Mouse (Mus musculus): ENCODE results near the gene Slc27a1. TPM values are rescaled to one million over a fixed set of nuclear protein-coding genes. Genes with fewer than 3 reads are reported as not detected.

The Slc27a1 gene
- total RNA-seq, 2 experiments from 2014 or later, result 76.8 to 92.7 TPM

DNA sequence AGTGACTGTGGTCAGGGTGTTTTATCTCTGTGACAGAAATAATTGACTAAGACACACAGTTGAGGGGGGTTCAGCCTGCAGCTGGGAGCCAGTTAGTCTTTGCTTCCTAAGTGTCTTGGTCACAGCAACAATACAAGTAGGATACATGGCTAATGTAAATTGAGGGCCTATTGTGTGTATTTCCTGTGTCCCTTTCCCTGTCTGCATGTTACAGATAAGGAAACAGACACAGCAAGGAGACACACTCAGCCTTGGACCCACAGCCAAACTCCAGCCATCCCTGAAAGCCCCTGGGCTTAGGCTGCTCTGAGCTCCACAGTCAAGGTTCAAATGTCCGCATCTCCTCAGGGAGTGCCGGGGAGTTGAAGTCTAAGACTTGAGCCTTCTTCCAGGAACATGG is 14.0 kb upstream of the Slc27a1 start:
- no peak for DNase-seq (ENCODE audit: low spot score in 2 of 2)

DNA sequence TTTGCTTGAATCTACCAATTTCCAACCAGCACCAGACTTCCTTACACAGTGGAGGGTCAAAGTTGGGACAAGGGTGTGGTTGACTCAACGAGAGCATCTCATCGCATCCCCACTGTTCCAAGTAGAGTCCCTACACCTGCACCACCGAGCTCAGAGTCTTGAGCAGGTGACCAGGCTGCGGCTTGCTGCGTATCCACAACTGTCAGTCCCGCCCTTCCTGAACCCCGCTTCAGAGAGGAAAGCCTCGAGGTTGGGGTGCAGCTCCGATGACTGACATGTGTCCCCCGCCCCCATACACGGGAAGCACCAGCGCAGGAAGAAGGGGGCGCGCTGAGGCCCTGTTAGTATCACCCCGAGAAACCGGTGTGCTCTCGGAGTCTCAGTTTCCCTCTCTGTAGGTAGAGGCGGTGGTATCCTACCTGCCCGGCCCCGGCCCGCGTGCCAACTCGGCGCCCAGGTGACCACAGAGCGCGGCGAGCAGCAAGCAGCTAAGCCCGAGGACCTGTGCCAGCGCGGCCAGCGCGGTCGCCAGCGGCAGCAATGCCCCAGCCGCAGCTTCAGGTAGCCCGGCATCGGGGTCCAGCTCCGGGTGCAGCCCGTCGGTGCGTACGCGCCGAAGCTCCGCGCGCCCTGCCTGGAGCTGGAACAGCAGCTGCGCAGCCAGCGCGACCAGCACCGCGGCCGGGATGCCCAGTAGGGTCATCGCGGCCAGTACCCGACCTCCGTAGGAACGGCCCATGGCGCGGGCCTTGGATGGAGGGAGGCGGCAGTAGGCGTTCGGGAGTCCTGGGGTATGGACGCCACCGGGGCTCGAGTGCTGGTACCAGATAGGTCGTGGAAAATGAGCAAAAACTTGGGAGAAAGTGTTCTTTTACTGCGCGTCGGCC is 10.4 kb upstream of the Slc27a1 start, which contains the start of gene Tmem221:
Tmem221 (minus strand) TSS at position 801 of the 887 bp plus-strand sequence.
- DNase-seq (ENCODE audit: low spot score in 2 of 2), result no peak

- DNase-seq (ENCODE audit: low spot score in 2 of 2), result no peak
Observed at GRCm38 (mm10) chr8:71558958-71559690, 9.6 kb upstream of the Slc27a1 start.

DNA sequence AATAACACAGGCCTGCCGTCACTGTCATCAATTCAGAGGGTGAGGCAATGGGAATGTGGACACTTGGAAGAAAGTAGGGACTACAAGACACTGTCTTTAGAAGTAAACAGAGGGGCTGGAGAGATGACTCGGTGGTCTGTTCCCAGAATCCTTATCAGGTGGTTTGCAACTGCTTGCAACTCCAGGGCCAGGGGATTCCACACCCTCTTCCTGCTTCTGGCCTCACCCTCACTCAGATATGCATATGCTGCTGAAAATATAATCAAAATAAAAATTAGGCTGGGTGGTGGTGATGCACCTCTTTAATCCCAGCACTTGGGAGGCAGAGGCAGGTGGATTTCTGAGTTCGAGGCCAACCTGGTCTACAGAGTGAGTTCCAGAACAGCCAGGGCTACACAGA is 8.6 kb upstream of the Slc27a1 start:
- no peak for DNase-seq (ENCODE audit: low spot score in 2 of 2)

DNA sequence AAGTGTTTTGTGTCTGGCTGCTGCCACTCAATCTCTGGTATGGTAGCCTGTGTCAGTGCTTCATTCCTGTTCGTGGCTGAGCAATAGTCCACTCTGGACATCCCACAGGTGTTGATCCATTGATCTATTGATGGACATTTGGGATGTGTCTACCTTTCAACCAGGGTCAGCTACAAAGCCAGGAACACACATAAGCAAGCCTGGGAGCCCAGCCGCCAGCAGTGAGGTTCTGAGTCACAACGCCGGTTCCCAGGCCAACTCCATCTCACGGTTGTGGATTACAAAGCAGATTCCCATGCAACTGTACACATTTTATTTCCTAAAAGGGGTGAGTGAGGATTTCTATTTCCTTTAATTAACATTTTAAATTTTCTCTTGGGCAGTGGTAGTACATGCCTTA is 7.9 kb upstream of the Slc27a1 start:
- no peak for DNase-seq (ENCODE audit: low spot score in 2 of 2)

DNA sequence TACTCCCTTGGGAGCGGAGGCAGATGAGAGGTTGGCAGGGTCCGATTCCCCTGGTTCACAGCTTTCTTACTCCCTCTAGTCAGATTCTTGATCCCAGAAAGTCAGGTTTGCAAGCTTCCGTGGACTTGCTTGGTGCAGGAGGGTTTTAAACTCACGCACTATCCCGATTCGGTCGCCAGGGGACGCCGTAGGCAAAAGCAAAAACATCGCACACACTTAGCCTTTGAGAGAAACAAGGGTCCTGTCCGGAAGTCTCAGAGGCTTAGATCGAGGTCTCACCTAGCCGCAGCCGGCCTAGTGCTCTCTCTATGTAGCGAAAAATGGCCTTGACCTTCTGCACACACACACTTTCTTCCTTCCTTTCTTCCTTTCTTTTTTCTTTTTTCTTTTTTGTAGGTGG is 7.3 kb upstream of the Slc27a1 start:
- peak; percentile 69 to 75 for DNase-seq (ENCODE audit: low spot score in 2 of 2)

GRCm38 (mm10) chr8:71562751-71563150 is 5.9 kb upstream of the Slc27a1 start:
- peak; percentile 80 to 84 for DNase-seq (ENCODE audit: low spot score in 2 of 2)

GRCm38 (mm10) chr8:71563992-71564391 is 4.7 kb upstream of the Slc27a1 start:
- no peak for DNase-seq (ENCODE audit: low spot score in 2 of 2)

GRCm38 (mm10) chr8:71566501-71566900 is 2.2 kb upstream of the Slc27a1 start, which contains the start of gene Nxnl1:
Gene Nxnl1 (minus strand): TSS chr8:71566601.
- DNase-seq (ENCODE audit: low spot score in 2 of 2), result no peak

GRCm38 (mm10) chr8:71567587-71567986 is 1.1 kb upstream of the Slc27a1 start:
- DNase-seq (ENCODE audit: low spot score in 2 of 2), result no peak

DNA sequence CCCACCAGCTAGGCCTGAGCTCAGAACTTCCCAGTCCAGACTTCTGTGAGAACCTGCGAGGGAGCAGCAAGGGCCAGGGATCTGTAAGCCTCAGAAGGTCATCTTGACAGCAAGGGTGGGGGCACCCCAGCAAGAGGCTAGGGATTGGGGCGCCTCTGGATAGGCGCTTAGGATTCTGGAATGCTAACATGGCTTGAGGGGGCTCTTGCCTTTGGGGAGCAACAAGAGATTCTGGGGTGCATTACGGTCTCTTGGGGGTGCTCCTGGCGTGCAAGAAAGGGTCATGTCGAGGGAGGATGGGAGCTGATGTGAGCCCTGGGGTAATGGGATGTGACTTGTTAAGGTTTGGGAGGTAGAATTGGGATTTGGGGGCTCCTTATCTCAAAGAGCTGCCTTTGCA is 259 bp downstream of the Slc27a1 start:
- DNase-seq (ENCODE audit: low spot score in 2 of 2), result peak in 1 of 2 experiments; percentile 52

DNA sequence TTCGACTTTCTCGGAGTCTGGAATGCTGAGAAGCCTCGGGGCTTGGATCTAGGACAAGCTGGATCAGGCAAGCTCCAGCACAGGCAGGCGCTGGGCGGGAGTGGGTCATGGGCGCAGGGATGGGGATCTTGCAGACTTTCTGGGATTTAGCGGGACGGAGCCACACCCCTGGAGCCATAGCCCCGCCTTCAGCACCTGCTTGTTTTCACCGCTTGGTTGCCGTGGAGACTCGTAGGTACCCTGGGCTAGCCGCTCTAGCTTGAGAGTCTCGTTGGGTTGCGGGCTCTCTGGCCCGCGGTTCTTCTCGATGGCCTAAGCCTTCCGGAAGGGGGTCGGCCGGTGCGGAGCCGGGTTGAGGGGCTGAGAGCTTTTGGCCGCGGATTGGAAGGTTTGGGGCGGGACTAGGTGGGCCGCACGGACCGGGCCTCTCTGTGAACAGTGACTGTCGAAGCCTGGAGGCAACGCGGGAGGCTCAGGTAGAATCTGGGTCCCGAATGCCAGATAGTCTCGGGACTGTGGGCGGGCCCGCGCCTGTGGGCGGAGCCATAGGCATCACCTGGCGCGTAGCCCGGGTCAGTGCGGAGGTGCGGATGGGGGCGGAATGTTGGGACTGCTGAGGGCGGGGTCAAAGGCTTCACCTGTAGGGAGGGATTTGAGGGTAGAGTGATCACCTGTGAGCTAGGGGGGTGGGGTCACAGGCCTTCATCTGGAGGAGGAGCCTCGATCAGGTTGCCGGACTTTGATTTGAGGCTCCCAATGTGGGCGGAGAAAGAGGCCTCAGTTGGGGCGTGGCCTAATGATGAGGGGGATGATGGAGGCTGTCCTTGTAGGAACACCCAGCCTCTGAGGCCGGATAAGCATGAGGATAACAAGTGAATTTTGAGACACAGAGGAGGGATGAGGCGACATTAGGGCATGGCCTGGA is 946 bp downstream of the Slc27a1 start:
- DNase-seq (ENCODE audit: low spot score in 2 of 2), result peak; percentile 89 to 90

- peak; percentile 90 to 95 for DNase-seq (ENCODE audit: low spot score in 2 of 2)
Observed at GRCm38 (mm10) chr8:71570291-71570954, 1.7 kb downstream of the Slc27a1 start.

- no peak for DNase-seq (ENCODE audit: low spot score in 2 of 2)
Observed at GRCm38 (mm10) chr8:71572077-71572476, 3.4 kb downstream of the Slc27a1 start.

- DNase-seq (ENCODE audit: low spot score in 2 of 2), result peak; percentile 87 to 91
Observed at GRCm38 (mm10) chr8:71572847-71573633, 4.4 kb downstream of the Slc27a1 start.

GRCm38 (mm10) chr8:71574426-71574825 is 5.7 kb downstream of the Slc27a1 start:
- no peak for DNase-seq (ENCODE audit: low spot score in 2 of 2)

GRCm38 (mm10) chr8:71575020-71575419 is 6.3 kb downstream of the Slc27a1 start:
- no peak for DNase-seq (ENCODE audit: low spot score in 2 of 2)

GRCm38 (mm10) chr8:71577856-71578387 is 9.2 kb downstream of the Slc27a1 start:
- DNase-seq (ENCODE audit: low spot score in 2 of 2), result no peak

GRCm38 (mm10) chr8:71579009-71579408 is 10.3 kb downstream of the Slc27a1 start:
- DNase-seq (ENCODE audit: low spot score in 2 of 2), result no peak
